Mouse (Mus musculus) gastrocnemius, postnatal 10 days (tissue): ENCODE data around the gene Oser1. TPM values are rescaled to one million over a fixed set of nuclear protein-coding genes. Genes with fewer than 3 reads are reported as not detected.
A peak's percentile ranks its signal among the peaks of the same experiment; 100 is the strongest.
"Not testable (repeated sequence)": the region's sequence is repeated elsewhere in the genome, so short reads cannot be mapped to it uniquely, and the experiment has no call there.

Experiments used
- DNase-seq: peaks from one replicate; pipeline ENCODE4 v3.0.0; 2021; ENCODE audit warnings: mixed read lengths
- long read RNA-seq, 2 experiments: library from polyadenylated mRNA; stranded (forward); transcript quantifications; one replicate each; pipeline ENCODE4 v2.0.0; 2021
- total RNA-seq, 2 experiments: library from RNA; stranded (reverse); gene quantifications; 2 replicates each; pipeline ENCODE4 v1.2.3; 2021

Gene Oser1
- 10 to 100 TPM; 23.6 to 26.5 TPM for total RNA-seq
- long read RNA-seq, experiment 1, transcript Oser1-201 (4 exons, 1,620 nt), result major isoform, 51 of 57 reads
- long read RNA-seq, experiment 1, partial matches to known transcripts, result 1 of 57 reads
- long read RNA-seq, experiment 1, other reads (novel, unspliced or antisense), result 5 of 57 reads
- long read RNA-seq, experiment 2, transcript Oser1-201 (4 exons, 1,620 nt), result major isoform, 65 of 68 reads
- long read RNA-seq, experiment 2, partial matches to known transcripts, result 0 of 68 reads
- long read RNA-seq, experiment 2, other reads (novel, unspliced or antisense), result 3 of 68 reads

DNA sequence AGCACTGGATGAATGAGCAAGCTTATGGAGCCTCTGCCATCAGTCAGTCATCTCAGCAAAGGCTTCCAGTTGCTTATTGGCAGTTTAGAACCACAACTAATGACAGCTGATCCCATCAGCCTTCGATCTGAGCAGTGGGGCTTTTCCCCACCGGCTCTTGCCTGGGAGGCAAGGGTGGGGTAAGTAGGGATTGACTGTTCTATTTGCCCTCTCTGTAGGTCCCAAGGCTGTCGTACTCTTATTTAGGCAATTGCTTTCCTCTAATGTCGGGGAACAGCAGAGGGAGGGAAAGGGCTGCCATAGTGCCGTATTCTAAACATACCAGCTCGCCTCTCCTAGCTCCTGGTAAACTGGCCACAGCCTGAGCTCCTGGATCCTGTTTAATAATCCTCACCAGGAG is at the start of gene Oser1:
Oser1 (minus strand) TSS at position 101 of the 400 bp plus-strand sequence.
- no peak for DNase-seq

DNA sequence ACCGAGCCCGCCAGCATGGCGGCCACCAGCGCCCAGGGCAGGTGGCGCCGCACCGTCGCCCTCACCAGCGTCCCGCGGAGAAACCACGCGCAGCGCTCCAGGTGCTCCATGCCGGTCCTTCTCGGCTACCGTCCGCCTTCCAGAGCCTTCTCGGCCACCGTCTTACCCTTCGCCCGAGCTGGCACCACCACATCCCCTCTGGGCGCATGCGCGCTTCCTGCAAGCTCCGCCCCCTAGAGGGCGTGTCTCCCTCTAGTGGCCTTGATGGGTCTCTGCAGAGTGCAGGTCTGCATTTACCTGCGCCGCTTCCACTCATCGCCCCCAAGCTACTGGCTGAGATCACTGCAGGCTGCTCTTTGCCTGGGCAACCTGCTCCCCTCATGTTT is 48.0 kb upstream of the Oser1 start, which contains the start of gene Fitm2:
Fitm2 (minus strand) TSS at position 164 of the 386 bp plus-strand sequence.
- peak; percentile 96 for DNase-seq

DNA sequence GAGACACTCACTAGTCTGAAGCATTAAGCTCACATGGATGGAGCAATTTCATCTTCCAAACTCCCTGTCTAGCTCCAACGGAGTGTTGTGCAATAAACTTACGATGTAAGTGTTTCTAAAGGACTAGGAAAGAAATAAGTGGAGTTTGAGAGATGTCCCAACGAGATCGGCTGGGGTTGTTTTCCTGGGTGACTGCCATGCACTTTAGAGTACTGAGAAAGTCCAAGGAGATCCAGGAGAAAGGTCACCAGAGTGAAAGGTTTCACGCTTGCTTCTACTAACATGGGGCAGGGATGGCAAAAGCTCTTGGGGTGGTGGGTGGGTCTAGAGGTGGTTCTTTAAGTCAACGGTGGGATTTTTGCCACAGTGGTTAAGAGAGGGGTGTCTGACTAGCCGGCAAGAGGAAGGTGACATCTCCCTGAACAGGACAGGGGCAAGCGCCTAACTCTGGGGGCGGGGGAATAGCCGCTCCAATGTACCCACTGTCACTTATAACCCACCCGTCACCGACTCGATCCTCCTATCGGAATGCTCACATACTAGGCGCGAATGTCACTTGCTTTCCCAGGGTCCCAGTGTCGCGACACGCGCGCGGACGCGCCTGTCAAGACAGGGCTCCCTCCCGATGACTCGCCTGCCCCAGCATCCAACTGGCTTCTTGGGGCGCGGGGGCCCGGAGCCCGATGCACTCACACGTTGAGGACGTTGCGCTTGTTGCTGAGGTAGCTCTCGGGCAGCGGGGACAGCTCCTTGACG is 47.4 kb upstream of the Oser1 start:
- no peak for DNase-seq

DNA sequence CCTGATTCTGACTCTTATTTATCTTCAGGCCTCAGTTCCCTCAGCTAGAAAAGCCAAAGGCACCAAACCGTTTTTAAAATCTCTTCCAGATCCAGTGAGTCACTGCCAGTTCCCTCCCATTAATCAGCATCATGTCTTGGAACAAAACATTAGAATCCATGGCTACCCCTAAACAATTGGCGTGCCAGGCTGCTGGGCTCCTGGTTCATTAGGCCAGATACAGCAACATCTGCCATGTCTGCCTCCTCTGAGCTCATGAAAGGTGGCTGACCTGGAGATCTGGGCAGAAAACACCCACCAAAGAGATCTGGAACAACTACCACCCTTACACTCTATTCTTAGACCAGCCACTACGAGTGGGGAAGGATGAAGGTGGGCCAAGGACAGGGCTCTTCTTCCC is 46.6 kb upstream of the Oser1 start:
- DNase-seq, result no peak

DNA sequence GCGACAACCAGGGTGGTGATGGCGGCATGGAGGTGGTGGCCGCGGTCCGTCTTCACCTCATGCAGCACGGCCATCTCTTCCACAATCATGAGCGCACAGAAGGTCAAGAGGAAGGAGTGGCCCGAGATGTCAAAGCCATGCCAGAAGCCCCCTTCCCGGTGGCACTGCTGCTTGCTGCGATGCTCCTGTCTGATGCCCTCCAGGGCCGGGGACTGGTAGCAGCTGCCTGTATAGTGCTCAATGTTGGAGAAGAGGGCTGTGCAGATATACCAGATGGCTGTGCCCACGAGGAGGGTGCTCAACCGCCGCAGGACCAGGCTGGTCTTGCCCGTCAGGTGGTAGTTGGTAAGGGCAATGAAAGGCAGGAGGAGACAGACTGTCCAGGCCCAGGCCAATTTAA is 45.2 kb upstream of the Oser1 start:
- no peak for DNase-seq

DNA sequence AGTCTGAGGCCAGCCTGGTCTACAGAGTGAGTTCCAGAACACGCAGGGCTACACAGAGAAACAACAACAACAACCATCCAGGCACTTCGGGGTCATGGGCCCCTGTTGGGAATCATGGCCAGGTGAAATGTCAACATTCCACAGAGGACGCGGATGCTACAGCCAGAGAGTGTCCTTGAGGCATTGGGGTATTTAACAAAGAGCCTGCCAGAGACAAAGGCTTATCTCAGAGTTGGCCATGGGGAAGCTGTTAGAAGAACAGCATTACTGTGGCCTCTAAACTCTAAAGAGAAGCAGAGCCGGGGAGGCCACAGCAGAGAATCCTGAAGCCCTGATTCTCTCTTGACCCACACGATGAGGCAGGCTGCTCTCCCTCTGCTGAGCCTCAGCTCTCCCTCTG is 44.4 kb upstream of the Oser1 start:
- no peak for DNase-seq

DNA sequence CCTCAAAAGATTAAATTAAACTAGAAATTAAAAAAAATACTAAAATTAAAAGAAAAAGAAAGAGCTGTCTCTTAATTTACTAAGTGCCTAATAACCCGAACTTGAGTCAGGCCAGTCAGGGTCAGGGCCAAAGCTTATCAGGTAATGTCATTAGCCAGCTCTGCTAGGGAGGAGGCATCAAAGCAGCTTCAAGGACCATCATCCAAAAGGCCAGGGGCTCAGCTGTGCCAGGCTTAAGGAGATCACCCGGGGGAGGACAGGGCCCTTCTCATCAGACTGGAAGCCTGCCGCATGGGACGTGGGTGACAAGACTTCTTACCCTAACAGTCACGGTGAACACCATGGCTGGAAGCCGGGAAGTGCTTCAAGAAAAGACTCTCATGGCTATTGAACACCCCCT is 43.1 kb upstream of the Oser1 start:
- no peak for DNase-seq

DNA sequence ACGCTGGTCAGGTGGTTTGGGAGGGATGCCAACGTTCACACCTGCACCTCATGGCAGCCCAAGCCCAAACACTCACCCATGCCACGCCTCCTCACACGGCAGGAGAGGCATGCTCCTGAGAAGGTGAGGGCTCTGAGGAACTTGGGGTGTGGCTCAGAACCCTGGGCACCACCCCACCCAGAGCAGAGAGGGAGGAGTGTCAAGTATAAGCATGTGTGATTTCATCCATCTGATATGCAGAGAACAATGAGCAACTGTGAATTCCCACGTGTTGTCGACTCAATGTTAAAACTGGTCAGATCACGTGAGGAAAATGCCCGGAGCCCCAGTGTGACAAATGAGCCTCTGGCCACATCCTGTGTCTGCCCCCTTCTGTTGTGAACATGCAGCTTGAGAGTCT is 42.3 kb upstream of the Oser1 start:
- DNase-seq, result no peak

DNA sequence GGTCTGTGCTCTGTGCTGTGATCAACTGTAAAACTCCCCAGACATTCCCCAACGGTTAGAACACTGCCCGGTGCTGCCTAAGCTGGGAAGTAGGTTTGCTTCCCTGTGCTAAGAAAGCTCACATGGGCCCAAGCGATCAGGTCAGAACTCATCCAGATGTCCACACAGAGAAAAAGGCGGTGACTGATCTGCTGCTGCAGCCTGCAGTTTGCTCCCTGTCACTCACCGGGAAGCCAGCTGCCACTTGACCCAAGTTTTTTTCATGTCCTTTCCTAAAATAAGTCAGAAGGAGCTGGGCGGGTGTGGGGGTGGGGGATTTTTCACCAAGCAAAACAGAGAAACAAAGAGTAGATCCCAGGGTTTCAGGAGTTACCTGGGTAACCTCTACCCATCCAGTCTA is 40.1 kb upstream of the Oser1 start:
- no peak for DNase-seq

DNA sequence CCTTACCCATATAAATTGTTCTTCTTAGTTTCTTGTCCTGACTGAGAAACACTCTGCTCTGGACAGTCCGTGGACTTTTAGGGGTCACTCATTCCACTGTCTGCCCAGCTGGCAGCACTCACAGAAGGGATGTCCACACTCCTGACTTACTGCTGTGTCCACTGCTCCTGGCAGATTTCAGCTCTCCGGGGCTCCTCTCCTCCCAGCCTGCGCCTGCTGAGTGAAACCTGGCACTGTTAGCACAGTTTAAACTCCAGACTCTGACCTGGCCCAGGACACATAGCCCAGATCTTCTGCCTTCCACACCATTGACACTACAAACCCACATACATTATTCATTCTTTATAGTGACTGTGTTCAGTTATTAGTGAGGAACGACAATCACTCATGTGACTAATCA is 39.5 kb upstream of the Oser1 start:
- DNase-seq, result no peak

DNA sequence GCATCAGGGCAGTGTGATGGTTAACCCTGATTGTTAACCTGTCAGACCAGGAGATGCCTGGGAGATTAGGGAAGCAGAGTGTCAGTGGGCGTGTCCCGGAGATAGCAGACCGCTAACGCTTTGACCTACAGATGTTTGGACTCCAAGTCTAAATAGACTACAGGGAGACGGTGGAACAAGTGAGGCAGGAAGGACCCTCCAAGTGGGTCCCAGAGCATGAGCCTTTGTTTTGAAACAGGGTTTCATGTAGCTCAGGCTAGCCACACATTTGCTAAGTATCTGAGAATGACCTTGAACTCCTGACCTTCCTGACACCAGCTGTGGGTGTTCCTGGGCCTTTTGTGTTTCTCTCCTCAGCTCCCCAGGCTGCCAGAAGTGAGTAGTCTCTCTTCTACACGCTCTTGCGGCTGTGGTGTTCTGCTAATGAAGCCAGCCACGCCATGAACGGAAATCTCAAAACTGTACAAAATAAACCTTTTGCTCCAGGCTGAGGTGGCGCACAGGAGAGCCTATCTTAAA is 38.8 kb upstream of the Oser1 start:
- no peak for DNase-seq

DNA sequence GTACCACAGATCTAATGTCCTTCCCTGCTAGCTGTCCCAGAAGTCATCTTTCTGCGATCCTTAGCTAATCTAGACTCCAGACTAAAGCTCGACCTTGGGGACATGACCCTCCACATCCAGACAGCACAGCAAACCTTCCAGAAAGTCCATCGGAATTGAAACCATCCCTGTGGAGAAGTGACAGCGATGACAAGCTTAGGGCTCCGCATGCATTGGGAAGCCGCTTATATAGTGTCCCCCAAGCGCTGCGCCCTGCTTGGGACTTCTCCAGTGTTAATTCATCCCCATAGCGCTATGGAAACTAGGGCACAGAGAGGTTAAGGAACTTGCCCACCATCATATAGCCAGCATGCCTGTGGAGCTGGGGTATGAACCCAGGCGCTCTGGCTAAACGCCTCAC is 38.3 kb upstream of the Oser1 start:
- no peak for DNase-seq

DNA sequence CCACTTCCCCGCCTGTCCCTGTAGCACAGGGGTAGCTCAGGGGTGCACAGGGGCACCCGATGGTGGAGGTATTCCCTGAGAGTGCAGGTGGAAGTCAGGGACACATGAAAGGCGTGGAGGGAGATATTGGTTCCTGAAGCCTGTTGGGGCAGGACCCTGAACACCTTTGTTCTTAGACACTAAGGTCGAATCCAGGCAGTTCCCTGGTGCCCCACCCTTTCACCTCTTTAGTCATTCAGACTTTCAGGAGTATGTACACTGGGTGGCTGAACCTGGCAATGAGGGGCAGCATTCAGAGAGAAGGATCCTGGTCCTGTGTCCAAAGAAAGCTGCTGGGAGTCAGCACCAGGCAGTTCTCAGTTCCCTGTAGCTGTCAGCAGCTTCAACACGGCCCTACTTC is 37.9 kb upstream of the Oser1 start:
- no peak for DNase-seq

DNA sequence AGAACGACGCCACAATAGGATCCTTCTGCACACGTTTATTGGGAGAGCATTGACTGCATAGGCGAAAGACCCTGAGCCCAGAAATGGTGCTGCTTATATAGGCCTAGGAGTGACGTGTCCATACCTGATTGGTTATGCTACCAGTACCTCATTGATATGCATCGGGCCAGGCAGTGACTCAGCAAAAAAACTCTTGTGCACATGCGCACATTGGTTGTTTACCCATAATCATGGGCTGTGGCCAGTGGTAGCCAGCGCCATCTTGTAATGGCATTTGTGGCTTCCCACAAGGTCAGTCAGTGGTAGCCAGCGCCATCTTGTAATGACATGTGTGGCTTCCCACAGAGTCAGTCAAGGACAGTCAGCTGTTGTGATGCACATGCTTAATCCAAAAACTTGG is 36.8 kb upstream of the Oser1 start:
- DNase-seq, result not testable (repeated sequence)

DNA sequence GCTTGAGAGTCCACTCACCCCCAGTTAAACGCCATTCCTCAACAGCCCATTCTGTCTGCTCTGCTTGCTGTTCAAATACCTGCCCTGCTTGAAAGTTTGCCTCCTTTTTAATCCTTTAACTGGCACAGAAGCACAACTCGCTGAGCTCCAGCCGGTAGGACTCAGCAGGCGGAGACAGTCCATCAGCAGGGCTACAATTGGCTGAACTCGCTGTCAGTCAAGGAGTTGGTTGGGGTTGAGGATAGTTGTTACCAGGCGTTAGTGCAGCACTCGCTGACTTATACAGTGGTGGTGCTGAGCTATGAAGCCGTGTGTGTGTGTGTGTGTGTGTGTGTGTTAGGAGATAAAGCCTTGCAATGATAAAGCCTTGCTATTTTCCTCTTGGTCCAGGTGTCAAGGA is 36.1 kb upstream of the Oser1 start:
- no peak for DNase-seq

DNA sequence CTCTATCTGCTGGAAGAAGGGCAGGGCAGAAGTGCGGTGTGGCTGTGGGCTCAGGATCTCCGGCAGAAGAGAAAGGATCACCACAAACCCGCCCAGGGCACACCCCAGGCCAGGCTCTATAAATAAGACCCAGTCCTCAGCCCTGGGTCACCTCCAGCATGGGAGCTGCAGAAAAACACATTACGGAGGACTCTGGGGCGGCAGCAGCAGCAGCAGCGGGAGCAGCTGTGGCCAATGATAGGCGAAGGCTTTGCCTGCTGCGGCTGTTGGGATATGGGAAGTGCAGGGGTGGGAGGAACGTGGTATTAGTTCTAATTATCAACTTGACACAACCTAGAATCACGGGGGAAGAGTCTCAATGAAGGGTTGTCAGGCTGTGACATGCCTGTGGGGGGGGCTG is 34.9 kb upstream of the Oser1 start:
- peak; percentile 25 for DNase-seq

DNA sequence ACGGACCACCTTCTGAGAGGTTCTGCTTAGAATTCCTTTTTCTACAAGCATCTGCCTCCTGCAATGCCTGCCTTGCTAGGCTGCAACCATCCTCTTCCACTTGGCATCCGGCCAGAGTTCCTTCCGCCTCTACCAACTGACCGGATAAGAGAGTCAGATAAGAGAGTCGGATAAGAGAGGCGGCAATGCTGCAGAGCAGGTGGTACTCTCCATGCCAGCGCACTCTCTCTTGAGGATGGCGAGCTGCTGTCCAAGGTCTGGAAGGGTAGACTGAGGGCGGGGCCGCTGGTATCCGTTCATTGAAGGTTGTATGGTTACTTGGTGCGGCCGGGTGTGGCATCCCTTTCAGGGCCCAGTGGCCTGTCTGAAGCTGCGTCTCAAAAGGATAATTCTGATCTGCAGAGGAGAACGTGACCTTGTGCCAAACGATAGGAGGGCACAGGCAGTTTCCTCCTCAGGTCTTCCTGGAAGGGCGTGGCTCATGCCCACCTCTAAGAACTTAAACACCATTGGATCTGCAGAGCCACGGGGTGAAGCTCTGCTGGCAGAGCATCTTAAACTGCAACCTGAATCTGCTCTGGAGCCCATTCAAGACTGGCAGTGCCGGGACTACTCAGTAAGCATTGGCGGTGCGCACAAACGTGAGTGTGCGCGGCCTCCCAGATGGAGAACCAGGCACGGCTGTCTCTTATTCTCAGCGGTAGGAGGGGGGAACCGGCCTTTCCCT is 34.2 kb upstream of the Oser1 start:
- peak; percentile 36 for DNase-seq

DNA sequence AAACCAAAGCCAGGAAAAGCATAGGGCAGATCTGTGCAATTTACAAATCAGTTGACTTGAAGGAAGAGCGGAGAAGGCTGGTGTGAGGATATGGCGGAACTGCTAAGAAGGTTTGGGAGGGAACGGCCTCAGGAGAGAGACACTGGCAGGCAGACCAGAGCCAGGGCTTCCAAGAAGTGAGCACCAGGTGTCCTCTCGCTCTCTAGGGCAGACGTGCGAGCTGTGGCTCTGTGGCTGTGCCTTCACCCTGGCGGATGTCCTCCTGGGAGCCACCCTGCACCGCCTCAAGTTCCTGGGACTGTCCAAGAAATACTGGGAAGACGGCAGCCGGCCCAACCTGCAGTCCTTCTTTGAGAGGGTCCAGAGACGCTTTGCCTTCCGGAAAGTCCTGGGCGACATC is 28.9 kb upstream of the Oser1 start:
- DNase-seq, result no peak

DNA sequence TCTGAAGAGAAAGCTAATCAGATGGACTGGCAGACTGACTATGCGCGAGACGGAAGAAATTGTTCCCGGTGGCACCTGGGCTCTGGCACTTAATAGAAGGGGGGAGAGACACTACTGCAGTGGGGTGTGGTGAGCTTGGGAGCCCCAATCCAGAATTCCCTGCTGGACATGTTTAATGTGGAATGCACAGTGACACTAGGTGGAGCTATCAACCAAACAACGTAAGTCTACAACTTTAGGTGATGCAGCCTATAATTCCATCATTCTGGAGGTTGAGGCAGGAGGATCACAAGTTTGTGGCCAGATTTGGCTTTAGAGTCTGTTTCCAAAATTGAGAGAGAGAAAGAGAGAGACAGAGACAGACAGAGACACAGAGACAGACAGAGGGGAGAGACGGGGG is 28.2 kb upstream of the Oser1 start:
- DNase-seq, result no peak

DNA sequence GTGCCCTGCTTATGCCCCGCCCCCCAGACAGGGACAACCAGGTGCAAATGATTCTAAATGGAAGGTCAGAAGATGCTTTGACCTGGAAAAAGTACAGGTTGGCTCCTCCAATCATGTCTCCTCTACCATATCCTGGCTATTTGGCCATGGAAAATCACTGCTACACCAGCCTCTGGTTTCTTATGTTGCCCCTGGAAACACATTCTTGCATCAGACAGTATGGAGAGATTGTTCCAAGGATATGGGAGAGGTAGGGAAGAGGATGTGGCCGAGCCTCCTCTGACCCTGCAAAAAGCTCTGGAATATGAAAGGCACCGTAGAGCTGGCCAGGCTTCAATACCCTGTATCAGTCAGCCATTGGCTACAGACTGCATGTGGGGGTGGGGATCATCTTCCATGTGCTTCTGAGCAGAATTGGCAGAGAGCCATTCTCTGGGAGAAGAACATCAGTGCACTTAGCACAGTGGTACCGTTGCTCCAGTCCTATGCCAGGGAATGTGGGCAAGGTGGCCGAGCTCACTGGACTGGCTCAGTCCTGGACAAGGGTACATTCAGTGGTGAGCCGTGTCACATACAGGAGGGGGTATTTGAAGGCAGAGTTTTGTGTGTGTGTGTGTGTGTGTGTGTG is 26.3 kb upstream of the Oser1 start:
- DNase-seq, result no peak

DNA sequence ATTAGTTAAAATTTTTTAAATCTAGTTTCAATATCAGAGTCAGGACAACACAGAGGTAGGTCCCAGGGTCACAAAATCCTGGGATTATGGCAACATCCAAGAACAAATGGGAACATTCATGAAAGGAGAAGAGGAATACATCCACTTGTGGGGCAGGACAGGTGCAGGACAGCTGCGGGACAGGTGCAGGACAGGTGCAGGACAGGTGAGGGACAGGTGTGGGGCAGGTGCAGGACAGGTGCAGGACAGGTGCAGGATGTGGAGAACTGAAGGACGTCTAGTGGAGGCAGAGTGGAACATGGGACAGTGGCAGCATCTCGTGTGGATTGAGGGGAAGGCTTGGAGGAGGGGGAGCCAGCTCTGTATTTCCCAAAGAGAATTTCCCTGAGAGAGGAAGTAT is 24.8 kb upstream of the Oser1 start:
- no peak for DNase-seq

DNA sequence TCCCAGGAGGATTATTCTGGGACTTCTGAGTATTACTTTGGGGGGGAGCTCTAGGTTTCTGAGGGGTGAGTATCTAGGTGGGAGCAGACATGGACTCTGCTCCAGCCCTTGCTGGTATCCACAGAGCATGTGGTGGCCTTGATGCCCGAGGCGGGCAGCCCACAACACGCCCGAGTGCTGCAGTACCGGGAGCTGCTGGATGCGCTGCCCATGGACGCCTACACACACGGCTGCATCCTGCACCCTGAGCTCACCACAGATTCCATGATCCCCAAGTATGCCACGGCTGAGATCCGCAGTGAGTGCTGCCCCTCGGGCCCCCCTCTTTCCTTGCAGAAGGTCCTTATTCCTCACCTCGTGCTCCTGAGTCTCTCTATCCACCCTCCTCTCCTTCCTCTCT is 22.9 kb upstream of the Oser1 start:
- no peak for DNase-seq

DNA sequence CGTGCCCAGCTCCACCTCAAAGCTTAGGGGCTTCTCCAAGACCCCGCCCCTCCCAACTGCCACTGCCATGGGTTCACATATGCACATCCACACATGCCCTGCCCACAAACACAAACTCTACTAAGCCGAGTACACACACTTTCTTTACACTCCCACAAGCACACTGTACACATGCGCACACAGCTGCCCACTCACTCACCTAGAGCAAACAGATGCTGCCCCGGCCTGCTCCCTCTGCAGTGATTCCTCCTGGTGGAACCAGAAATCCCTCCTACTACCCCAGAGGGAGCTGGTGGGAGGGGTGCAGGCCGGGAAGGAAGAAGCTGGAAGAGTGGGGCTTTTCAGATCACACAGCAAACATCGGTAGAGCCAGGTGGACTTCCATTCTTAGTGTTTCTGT is 19.5 kb upstream of the Oser1 start:
- DNase-seq, result no peak
